Mouse (Mus musculus) bone marrow, adult 2 months (tissue): Measurements from ENCODE around the gene Cacnb2.

Source experiments
- CTCF ChIP-seq: fragments of 200-500 bp; IDR thresholded peaks from 2 replicates; pipeline ENCODE4 v1.5.1; 2011; ENCODE audit warnings: low read length, control low read depth; ENCODE audit not compliant: control insufficient read depth, insufficient read depth
- POLR2A ChIP-seq: fragments of 200-500 bp; IDR thresholded peaks from 2 replicates; pipeline ENCODE4 v1.6.1; 2011; ENCODE audit warnings: low read depth, mild to moderate bottlenecking, control low read depth, low read length, borderline replicate concordance; ENCODE audit not compliant: control insufficient read depth

DNA sequence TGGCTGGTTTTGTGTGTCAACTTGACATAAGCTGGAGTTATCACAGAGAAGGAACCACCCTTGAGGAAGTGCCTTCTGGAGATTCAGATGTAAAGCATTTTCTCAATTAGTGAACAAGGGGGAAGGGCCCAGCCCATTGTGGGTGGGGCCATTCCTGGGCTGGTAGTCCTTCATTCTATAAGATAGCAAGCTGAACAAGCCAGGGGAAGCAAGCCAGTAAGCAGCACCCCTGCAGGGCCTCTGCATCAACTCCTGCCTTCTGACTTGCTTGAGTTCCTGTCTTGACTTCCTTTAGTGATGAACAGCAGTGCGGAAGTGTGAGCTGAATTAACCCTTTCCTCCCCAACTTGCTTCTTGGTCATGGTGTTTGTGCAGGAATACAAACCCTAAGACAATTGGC lies 260.1 kb downstream of the Cacnb2 start:
- TF ChIP-seq POLR2A = no peak
- no peak for TF ChIP-seq CTCF
